Mouse (Mus musculus) MEL (cell line): ENCODE data around the gene Gga1.

Experiments used
- CTCF ChIP-seq, 3 experiments: IDR thresholded peaks in 2 of 3; conservative IDR thresholded peaks in 1 of 3; 2 replicates each; pipeline ENCODE4 v1.5.1; 2011 to 2012; ENCODE audit warnings: low read length in 3 of 3, low read depth in 2 of 3, mild to moderate bottlenecking in 2 of 3, improper control_type of control experiment in 1 of 3, inconsistent platforms in 1 of 3, mixed read lengths in 1 of 3, moderate library complexity in 1 of 3; ENCODE audit not compliant: control insufficient read depth in 1 of 3, insufficient read depth in 1 of 3, poor library complexity in 1 of 3, severe bottlenecking in 1 of 3
- GABPA ChIP-seq: IDR thresholded peaks from 2 replicates; pipeline ENCODE4 v1.6.1; 2012; ENCODE audit warnings: low read depth, mild to moderate bottlenecking, inconsistent platforms, low read length, improper control_type of control experiment, moderate library complexity
- GATA1 ChIP-seq: IDR thresholded peaks from 2 replicates; pipeline ENCODE4 v1.6.1; 2011; ENCODE audit warnings: low read depth, low read length, improper control_type of control experiment
- MAX ChIP-seq: IDR thresholded peaks from 2 replicates; pipeline ENCODE4 v1.6.1; 2011; ENCODE audit warnings: low read length, improper control_type of control experiment
- NELFE ChIP-seq: IDR thresholded peaks from 2 replicates; pipeline ENCODE4 v1.6.1; 2011; ENCODE audit warnings: low read depth, low read length, improper control_type of control experiment
- POLR2A ChIP-seq, 2 experiments: IDR thresholded peaks; 2 replicates each; pipeline ENCODE4 v1.6.1; 2011 to 2012; ENCODE audit warnings: low read length in 2 of 2, mild to moderate bottlenecking in 2 of 2, control low read depth in 1 of 2, improper control_type of control experiment in 1 of 2, low read depth in 1 of 2, moderate library complexity in 1 of 2; ENCODE audit not compliant: control insufficient read depth in 1 of 2, insufficient read depth in 1 of 2, poor library complexity in 1 of 2
- RAD21 ChIP-seq: IDR thresholded peaks from 2 replicates; pipeline ENCODE4 v1.6.1; 2011; ENCODE audit warnings: mild to moderate bottlenecking, low read depth, low read length, improper control_type of control experiment
- UBTF ChIP-seq: IDR thresholded peaks from 2 replicates; pipeline ENCODE4 v1.6.1; 2012; ENCODE audit warnings: low read depth, mild to moderate bottlenecking, inconsistent platforms, low read length, improper control_type of control experiment, moderate library complexity, borderline replicate concordance; ENCODE audit not compliant: insufficient read depth

- TF ChIP-seq CTCF (IDR thresholded peaks at IDR 0.05 in 2 of 3, conservative IDR thresholded peaks at IDR 0.05 in 1 of 3; ENCODE audit: control insufficient read depth in 1 of 3, insufficient read depth in 1 of 3, low read depth in 2 of 3, low read length in 3 of 3, poor library complexity in 1 of 3, severe bottlenecking in 1 of 3) (no peak), UBTF (no peak), GABPA (no peak), GATA1 (no peak), RAD21 (no peak), NELFE (no peak), POLR2A (IDR thresholded peaks at IDR 0.05; ENCODE audit: control insufficient read depth in 1 of 2, insufficient read depth in 1 of 2, low read depth in 1 of 2, low read length in 2 of 2, poor library complexity in 1 of 2) (no peak), MAX (no peak)
Measured at GRCm38 (mm10) chr15:78940325-78940724, 63.3 kb downstream of the Gga1 start.
